Mouse (Mus musculus) G1E (cell line): Measurements from ENCODE around the gene Tnfrsf1b.

Experiments
- CTCF ChIP-seq: IDR thresholded peaks from 2 replicates; pipeline ENCODE4 v1.5.1; 2012; ENCODE audit warnings: low read depth, low read length, inconsistent platforms, mixed read lengths
- GATA1 ChIP-seq: IDR thresholded peaks from 2 replicates; pipeline ENCODE4 v1.6.1; 2012; ENCODE audit warnings: borderline replicate concordance, low read length, inconsistent platforms, mixed read lengths
- POLR2AphosphoS5 ChIP-seq: IDR thresholded peaks from 2 replicates; pipeline ENCODE4 v1.6.1; 2012; ENCODE audit warnings: low read depth, low read length, inconsistent platforms; ENCODE audit not compliant: insufficient replicate concordance

GRCm38 (mm10) chr4:145278231-145278630 is 31.6 kb upstream of the Tnfrsf1b start:
- TF ChIP-seq CTCF (no peak), POLR2AphosphoS5 (no peak), GATA1 (no peak)
